Mouse (Mus musculus) small intestine, adult 2 months (tissue): ENCODE data around the gene H1f0.

ENCODE experiments used
- CTCF ChIP-seq: fragments of 200-500 bp; IDR thresholded peaks from 2 replicates; pipeline ENCODE4 v1.5.1; 2012; ENCODE audit warnings: low read depth, mild to moderate bottlenecking, control low read depth, inconsistent platforms, low read length, moderate library complexity, mixed read lengths; ENCODE audit not compliant: insufficient replicate concordance, insufficient read length; ENCODE audit errors: extremely low read depth
- POLR2A ChIP-seq: fragments of 200-500 bp; IDR thresholded peaks from 2 replicates; pipeline ENCODE4 v1.6.1; 2012; ENCODE audit warnings: low read depth, mild to moderate bottlenecking, control low read depth, inconsistent platforms, low read length, moderate library complexity

DNA sequence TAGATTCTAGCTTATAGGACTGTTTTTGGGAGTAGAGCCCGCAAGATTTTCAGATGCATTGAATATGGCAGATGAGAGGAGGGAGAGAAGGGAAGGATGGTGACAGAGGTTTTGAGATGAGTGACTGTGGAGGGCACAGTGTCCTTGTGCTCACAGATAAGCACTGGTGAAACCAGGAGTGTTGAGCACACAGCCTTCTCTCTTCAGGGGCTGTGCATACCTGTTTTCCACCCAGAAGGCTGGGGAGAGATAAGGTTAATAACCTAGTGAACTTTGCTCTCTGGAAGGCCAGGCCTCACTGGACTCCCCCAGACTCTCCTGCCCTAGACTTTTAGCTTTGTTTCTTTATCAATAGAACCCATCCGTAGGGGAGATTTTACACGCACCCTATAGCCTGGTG, 40.2 kb downstream of the H1f0 start:
- no peak for TF ChIP-seq CTCF
- TF ChIP-seq POLR2A: no peak
